Mouse (Mus musculus) heart, adult 2 months (tissue): Measurements from ENCODE around the gene Siah2.

Experiments used
- CTCF ChIP-seq: fragments of 200-600 bp; IDR thresholded peaks from 2 replicates; pipeline ENCODE4 v1.8.1; 2022; ENCODE audit warnings: antibody characterized with exemption, mild to moderate bottlenecking, moderate library complexity
- EP300 ChIP-seq: fragments of 200-500 bp; IDR thresholded peaks from 2 replicates; pipeline ENCODE4 v1.6.1; 2011; ENCODE audit warnings: low read depth, low read length, control low read depth; ENCODE audit not compliant: insufficient read depth
- POLR2A ChIP-seq: fragments of 200-500 bp; IDR thresholded peaks from 2 replicates; pipeline ENCODE4 v1.6.1; 2011; ENCODE audit warnings: mild to moderate bottlenecking, low read depth, low read length, control low read depth; ENCODE audit not compliant: insufficient read depth

DNA sequence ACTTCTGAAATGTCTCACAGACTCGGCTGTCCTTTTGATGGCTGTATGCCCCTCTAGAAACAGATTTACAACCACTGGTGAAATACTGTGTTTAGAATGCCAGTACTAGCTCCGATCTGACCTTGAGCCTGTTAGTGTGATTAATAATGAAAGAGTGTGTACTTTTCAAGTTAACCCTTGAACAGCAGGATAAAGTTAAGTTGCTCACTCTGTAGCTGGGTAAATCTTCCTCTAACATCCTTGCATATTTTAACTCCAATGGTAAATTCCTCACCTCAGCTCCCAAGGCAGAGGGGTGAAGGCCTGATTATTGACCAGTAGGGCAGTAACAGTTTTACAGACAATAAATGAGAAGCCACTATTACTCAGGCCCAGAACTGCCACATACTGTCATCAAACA lies 10.4 kb downstream of the Siah2 start:
- TF ChIP-seq CTCF = no peak
- no peak for TF ChIP-seq POLR2A
- TF ChIP-seq EP300 = no peak
